Mouse (Mus musculus) stomach, postnatal 0 days (tissue): Measurements from ENCODE around the gene Osbpl6. TPM values are rescaled to one million over a fixed set of nuclear protein-coding genes. Genes with fewer than 3 reads are reported as not detected.
A peak's percentile ranks its signal among the peaks of the same experiment; 100 is the strongest.

Experiments
- ATAC-seq: fragments of 200-750 bp; cut with Nextera tagmentation; 2 replicates; pipeline ENCODE4 v1.8.0; 2017; ENCODE audit not compliant: low FRiP score, low TSS enrichment
- DNase-seq: peaks from one replicate; pipeline ENCODE4 v3.0.0-alpha.2; 2016; ENCODE audit warnings: low spot score
- H3K27ac ChIP-seq: fragments of 300-500 bp; sonication (generic); replicated peaks from 2 replicates; pipeline ENCODE4 v1.5.1; 2014; ENCODE audit warnings: mild to moderate bottlenecking, control low read depth
- H3K27me3 ChIP-seq: fragments of 300-500 bp; sonication (generic); 2 replicates; pipeline ENCODE4 v1.6.1; 2014; ENCODE audit warnings: low read length; ENCODE audit not compliant: control insufficient read depth, insufficient read depth
- H3K36me3 ChIP-seq: fragments of 300-500 bp; sonication (generic); 2 replicates; pipeline ENCODE4 v1.6.1; 2014; ENCODE audit warnings: low read length, mixed read lengths; ENCODE audit not compliant: control insufficient read depth, insufficient read depth
- H3K4me1 ChIP-seq: fragments of 300-500 bp; sonication (generic); replicated peaks from 2 replicates; pipeline ENCODE4 v1.6.1; 2014; ENCODE audit warnings: antibody characterized with exemption; ENCODE audit not compliant: control insufficient read depth, insufficient read depth
- H3K4me2 ChIP-seq: fragments of 300-500 bp; sonication (generic); replicated peaks from 2 replicates; pipeline ENCODE4 v1.6.1; 2014; ENCODE audit warnings: low read depth, mild to moderate bottlenecking, control low read depth, moderate library complexity
- H3K4me3 ChIP-seq: fragments of 300-500 bp; sonication (generic); 2 replicates; pipeline ENCODE4 v1.5.1; 2014; ENCODE audit warnings: low read depth, low read length, control low read depth
- H3K9ac ChIP-seq: fragments of 300-500 bp; sonication (generic); 2 replicates; pipeline ENCODE4 v1.6.1; 2014; ENCODE audit warnings: mild to moderate bottlenecking, low read length, control low read depth, mixed read lengths
- H3K9me3 ChIP-seq: fragments of 300-500 bp; sonication (generic); 2 replicates; pipeline ENCODE4 v1.6.1; 2016; ENCODE audit warnings: low read length; ENCODE audit not compliant: control insufficient read depth
- CTCF ChIP-seq: IDR thresholded peaks from 2 replicates; pipeline ENCODE4 v1.5.1; 2016; ENCODE audit warnings: antibody characterized with exemption, low read depth, mild to moderate bottlenecking, moderate library complexity
- EP300 ChIP-seq: optimal IDR thresholded peaks from 2 replicates; pipeline ENCODE3; 2016; ENCODE audit warnings: antibody characterized with exemption
- WGBS: fragments of 180-500 bp; shearing (Covaris S2); extraction: QIAGEN DNeasy Blood & Tissue Kit; methylation state at CpG from one replicate; pipeline ENCODE4 v1.1.7; 2014; 5-methylcytosine and 5-hydroxymethylcytosine counted together
- microRNA-seq: library from miRNA; unstranded; fragments of <30 nt; microRNA quantifications from one replicate; pipeline ENCODE4, GENCODE M21; 2016
- polyA plus RNA-seq: library from polyadenylated mRNA; unstranded; fragments of >200 nt; fragmentation: Nextera tagmentation; extraction: Ambion mirVana; gene quantifications from 2 replicates; pipeline ENCODE4 v1.2.1, GENCODE M21; 2015

Gene Osbpl6
- polyA plus RNA-seq, 1 experiment from 2014 or later: 4.7 TPM

GRCm38 (mm10) chr2:76648666-76649141 is 242.4 kb downstream of the Osbpl6 start:
- ATAC-seq (peak; percentile 22; the same call in 1 of the 2 replicates), DNase-seq (peak; percentile 45)
- 18% methylated on average over 13 of the region's 13 CpGs for WGBS

More at GRCm38 (mm10) chr2:76648666-76649141, 242.4 kb downstream of the Osbpl6 start:
- TF ChIP-seq CTCF: no peak
- TF ChIP-seq EP300: no peak
- no peaks in the 10 kb centered on the region for H3K9me3 ChIP-seq
- H3K4me3 ChIP-seq: peak overlapping the region; percentile 76
- H3K4me2 ChIP-seq: peak overlapping the region; percentile 97
- peak overlapping the region; percentile 64 for H3K9ac ChIP-seq
- no peaks in the 10 kb centered on the region for H3K4me1 ChIP-seq
- H3K36me3 ChIP-seq: no peaks in the 10 kb centered on the region
- H3K27ac ChIP-seq: peak overlapping the region; percentile 88
- no peaks in the 10 kb centered on the region for H3K27me3 ChIP-seq

Small RNAs within 50 kb of the gene (microRNA-seq; reads per million reads assigned to microRNA genes)
- gene Gm23164: not detected

Other genes with a start within 250 kb of the Osbpl6 start
- 0.07 and 0.12 TPM in 2 replicates for gene Pde11a, start 67.7 kb upstream of the Osbpl6 start, polyA plus RNA-seq
- not detected in 2 replicates for gene Cyct, start 46.1 kb upstream of the Osbpl6 start, polyA plus RNA-seq
- gene Rbm45, start 36.5 kb upstream of the Osbpl6 start, polyA plus RNA-seq: 7.8 and 8.9 TPM in 2 replicates
- 26.7 and 29.7 TPM in 2 replicates for gene Prkra, start 241.5 kb downstream of the Osbpl6 start, polyA plus RNA-seq
- gene Pjvk, start 242.0 kb downstream of the Osbpl6 start, polyA plus RNA-seq: 0.07 and 0.21 TPM in 2 replicates